Mouse (Mus musculus): ENCODE results near the gene Gm20388. TPM values are rescaled to one million over a fixed set of nuclear protein-coding genes. Genes with fewer than 3 reads are reported as not detected.

Gene Gm20388
- total RNA-seq (2021): 1 to 10 TPM; 6.8 to 7.8 TPM
- long read RNA-seq, experiment 1, partial matches to known transcripts: 0 of 192 reads
- long read RNA-seq, experiment 1, other reads (novel, unspliced or antisense): 192 of 192 reads
- long read RNA-seq, experiment 2, partial matches to known transcripts: 24 of 170 reads
- long read RNA-seq, experiment 2, other reads (novel, unspliced or antisense): 146 of 170 reads

DNA sequence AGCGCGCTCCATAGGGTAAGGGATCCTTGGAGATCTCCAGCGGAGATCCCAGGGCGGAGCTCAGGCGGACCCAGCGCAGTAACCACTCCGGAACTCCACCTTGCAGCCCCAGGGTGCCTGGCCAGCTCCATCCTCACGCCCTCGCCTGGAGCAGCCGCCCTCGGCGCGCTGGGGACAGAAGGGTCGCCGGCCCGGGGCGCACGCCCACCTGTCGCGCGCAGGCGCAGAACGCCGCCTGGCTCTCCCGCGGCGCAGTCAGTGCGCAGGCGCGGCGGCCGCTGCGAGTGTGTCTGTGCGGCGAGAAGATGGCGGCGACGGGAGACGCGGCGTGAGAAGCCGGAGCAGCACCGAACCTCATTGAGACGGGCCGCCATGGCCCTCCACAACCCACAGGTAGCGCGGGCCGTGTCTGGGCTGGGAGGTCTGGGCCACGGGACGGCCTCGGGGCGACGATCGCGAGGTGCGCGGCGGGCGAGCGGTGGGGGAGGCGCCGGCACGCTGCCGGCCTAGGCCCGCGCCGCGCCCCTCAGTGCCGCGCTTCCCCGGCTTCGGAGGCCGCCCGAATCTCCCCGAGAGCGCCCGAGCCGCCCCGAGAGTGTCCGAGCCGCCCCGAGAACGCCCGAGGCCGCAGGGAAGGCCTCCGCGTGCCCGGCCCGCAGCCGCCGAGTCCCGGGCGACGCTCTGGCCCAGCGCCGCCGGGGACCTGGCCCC lies at the start of gene Gm20388:
Gene Gm20388 (plus strand): TSS at position 295 of the 711 bp plus-strand sequence.
- intact Hi-C loops (cut with DNase I): no loop called here
- peak; percentile 87 to 96 for DNase-seq

DNA sequence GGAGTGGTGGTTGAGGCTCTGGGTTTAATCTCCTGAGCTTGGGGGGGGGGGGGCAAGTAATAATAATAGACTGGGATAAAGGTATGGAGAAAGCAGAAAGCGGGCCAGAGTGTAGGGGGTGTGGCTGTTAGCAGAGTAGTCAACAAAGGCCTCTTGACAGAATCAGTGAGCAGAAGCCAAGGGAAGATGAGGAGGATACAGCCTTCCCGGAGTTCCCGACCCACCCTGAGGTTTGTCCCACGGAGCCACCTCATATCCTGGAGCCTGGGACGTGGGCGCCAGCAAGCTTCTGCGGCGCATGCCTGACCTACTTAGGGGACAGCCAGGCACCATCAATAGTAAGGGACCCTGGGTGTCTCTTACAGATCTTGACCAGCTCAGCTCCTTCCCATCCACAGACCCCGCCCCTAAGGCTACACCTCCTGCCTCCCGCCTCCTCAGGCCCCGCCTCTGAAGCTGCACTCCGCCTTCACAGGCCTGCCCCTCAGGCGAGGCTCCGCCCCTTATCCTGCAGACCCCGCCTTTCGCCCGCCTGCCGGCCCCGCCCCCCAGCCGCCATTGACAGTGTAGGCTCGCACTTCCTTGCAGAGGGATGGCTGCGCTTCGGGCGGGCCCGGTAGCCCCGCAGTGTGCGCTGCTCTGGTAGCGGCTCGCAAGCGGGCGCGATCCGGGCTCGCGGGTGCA lies 48.8 kb upstream of the Gm20388 start, which contains the start of gene Klhl36:
Gene Klhl36 (plus strand): TSS at position 561 of the 684 bp plus-strand sequence.
- intact Hi-C loops (cut with DNase I): no loop called here
- DNase-seq: peak; percentile 96 to 98

DNA sequence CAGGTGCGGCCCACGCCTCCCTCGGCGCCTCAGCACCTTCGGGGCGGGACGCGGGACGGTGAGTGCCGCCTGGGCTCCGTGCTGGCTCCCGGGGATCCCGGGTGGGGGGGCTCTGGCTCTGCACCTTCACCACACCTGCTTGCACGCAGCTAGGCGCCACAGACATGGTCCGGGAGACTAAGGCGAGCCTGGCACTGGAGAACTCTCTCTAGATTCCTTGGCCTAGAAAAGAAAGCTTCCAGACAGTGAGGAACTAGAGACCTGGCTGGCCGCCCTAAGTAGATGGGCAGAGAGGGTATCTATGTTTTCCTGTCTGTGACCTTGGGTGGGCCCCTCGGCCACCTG lies 48.3 kb upstream of the Gm20388 start:
- intact Hi-C loops (cut with DNase I): no loop called here

DNA sequence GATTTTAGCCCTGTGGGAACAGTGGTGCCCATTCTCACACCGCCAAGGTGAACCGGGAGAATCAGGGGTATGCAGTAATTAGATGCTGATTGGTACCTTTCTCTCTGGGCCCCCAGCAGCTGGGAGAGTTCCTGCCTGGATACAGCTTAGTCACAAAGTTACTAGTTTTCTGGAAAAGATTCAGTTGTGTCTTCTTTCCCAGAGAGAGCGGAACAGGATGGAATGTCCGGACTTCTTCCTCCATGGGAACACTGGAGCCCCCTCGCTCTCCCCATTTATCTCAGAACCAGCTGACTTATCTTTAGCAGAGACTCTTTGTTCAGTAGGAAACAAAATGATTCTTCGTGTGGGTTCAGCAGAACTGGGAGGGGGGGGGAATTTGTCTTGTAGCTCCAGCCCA lies 47.9 kb upstream of the Gm20388 start:
- no peak for DNase-seq
- intact Hi-C loops (cut with DNase I): no loop called here

More for the DNA sequence above, 48.3 kb upstream of the Gm20388 start:
- DNase-seq: no peak

- DNase-seq: no peak
- intact Hi-C loops (cut with DNase I): no loop called here
Measured at GRCm38 (mm10) chr8:119869616-119870015, 41.0 kb upstream of the Gm20388 start.

GRCm38 (mm10) chr8:119873181-119873580 lies 37.5 kb upstream of the Gm20388 start:
- no peak for DNase-seq
- intact Hi-C loops (cut with DNase I): no loop called here

- DNase-seq: no peak
- intact Hi-C loops (cut with DNase I): no loop called here
Measured at GRCm38 (mm10) chr8:119881301-119881700, 29.3 kb upstream of the Gm20388 start.

DNA sequence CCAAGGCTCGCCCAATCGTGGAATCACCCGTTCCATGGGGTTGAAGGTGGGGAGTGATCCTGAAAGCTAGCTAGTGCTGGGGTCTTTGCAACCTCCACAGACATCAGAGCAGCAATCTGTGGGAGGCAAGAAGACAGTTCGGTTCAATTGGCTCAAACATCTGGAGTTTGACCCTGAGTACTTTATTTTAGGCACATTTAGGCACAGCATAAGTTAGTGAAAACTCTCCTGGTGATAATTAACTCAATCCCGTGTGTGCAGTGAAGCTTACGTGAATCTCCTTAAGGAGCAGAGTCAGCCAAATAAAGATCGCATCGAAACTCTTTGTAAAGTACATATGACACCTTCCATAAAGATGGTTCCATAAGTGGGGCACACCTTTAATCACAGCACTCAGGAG lies 28.7 kb upstream of the Gm20388 start:
- no peak for DNase-seq
- intact Hi-C loops (cut with DNase I): no loop called here

GRCm38 (mm10) chr8:119883281-119883680 lies 27.4 kb upstream of the Gm20388 start:
- DNase-seq: no peak
- intact Hi-C loops (cut with DNase I): no loop called here

- peak in 1 of 2 experiments; percentile 28 for DNase-seq
- intact Hi-C loops (cut with DNase I): no loop called here
Measured at GRCm38 (mm10) chr8:119885612-119886011, 25.0 kb upstream of the Gm20388 start.

DNA sequence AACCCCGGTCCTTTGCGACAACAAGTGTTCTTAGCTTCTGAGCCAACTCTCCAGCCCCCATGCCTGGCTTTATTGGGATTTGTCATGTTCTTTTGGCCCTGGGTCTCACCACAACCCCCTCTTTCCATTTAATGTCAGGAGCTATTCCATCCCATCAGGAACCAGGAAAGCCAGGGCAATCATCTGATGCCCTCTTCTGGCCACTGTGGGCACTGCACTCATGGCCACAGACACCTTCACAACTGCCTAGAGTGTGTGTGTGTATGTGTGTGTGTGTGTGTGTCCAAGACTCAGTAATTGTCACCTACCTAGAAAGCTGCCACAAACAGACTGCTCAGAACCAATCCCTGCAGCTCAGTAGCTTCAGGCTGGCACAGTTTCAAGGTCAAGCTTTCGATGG lies 23.5 kb upstream of the Gm20388 start:
- intact Hi-C loops (cut with DNase I): no loop called here
- peak; percentile 16 to 42 for DNase-seq

GRCm38 (mm10) chr8:119888012-119888411 lies 22.6 kb upstream of the Gm20388 start:
- DNase-seq: no peak
- intact Hi-C loops (cut with DNase I): no loop called here

GRCm38 (mm10) chr8:119897069-119897468 lies 13.6 kb upstream of the Gm20388 start:
- intact Hi-C loops (cut with DNase I): no loop called here

DNA sequence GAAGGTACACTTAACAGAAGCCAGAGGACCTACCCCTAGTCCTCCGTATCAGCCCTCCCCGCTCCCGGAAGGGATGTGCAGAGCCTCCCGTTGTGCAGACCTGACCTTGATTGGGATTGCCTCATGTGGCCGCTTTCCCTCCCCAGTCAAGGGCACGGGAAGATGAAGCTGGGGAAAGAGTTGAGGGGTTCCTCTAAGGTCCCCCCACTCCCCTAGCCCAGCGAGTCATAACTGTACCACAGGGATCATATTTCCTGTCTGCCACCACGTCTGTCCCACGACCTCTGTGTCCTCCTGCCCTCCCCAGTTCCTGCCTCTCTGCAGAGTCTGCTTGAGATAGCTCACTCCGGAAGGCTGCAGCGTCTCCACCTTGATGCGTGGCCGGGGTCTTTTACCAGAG lies 12.7 kb upstream of the Gm20388 start:
- intact Hi-C loops (cut with DNase I): no loop called here
- no peak for DNase-seq

More at GRCm38 (mm10) chr8:119897069-119897468, 13.6 kb upstream of the Gm20388 start:
- DNase-seq: no peak

DNA sequence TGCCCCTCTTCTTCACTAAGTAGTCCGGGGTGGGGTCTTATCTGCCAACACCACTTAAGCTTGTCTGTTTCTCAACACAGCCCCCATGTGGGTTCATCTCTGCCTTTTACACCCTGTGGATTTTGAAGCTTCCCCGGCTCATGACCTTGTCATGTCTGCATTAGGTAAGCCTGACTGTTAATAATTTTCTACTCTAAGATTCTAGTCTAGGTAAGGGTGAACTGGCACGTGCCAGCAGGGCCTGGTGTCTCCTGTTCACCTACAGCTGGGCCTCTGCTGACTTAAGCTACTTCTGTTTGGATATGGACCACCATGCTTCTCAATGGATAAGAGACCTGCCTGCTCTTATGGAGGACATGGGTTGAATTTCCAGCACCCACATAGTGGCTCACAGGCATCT lies 9.3 kb upstream of the Gm20388 start:
- intact Hi-C loops (cut with DNase I): no loop called here
- no peak for DNase-seq

DNA sequence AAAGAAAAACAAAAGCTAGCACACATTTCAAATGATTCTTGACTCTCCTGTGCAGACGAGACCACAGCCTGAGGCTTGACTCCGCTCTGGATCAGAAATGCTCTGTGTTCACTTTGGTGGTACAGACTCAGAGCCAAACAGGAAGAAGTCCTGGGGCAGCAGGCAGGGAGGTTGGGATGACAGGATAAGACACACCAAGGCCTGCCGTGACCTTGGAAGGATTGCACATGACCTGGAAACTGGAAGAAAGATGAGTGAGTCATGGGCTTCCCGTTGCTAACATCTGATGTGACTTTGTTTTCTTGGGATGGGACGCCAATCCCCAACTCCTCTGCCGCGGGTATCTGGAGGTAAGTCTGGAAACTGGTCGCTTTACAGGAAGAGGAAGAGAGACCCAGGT lies 8.7 kb upstream of the Gm20388 start:
- no peak for DNase-seq
- intact Hi-C loops (cut with DNase I): no loop called here

DNA sequence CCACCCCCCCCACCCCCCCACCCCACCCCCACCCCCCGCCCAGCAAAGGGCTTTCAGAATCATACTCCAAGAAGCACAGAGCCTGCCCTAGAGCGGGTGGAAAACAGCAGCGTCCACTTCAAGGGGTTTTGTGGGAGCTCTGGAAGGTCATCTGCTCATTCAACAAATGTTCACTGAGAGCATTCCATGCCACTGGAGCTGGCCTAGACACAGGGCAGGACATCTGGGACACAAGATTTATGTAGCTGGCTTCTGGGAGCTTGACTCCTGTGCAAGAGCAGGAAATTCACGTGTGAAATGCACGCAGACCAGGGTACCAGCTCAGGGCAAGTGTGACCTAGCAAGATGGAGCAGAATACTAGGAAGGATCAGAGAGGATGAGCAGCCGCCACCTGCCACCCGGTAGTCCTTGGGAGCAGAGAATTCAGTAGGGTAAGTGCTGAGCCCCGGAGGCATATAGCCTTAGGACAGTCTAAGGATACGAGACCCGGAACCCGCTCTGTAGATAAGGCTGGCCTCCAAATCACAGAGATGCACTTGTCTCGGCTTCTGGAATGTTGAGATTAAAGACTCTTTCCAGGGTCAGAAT lies 6.2 kb upstream of the Gm20388 start:
- intact Hi-C loops (cut with DNase I): no loop called here
- DNase-seq: no peak

- no peak for DNase-seq
- intact Hi-C loops (cut with DNase I): no loop called here
Measured at GRCm38 (mm10) chr8:119909944-119910546, 596 bp upstream of the Gm20388 start, which contains the start of gene Usp10. Gene Usp10 (plus strand): TSS chr8:119910360.

DNA sequence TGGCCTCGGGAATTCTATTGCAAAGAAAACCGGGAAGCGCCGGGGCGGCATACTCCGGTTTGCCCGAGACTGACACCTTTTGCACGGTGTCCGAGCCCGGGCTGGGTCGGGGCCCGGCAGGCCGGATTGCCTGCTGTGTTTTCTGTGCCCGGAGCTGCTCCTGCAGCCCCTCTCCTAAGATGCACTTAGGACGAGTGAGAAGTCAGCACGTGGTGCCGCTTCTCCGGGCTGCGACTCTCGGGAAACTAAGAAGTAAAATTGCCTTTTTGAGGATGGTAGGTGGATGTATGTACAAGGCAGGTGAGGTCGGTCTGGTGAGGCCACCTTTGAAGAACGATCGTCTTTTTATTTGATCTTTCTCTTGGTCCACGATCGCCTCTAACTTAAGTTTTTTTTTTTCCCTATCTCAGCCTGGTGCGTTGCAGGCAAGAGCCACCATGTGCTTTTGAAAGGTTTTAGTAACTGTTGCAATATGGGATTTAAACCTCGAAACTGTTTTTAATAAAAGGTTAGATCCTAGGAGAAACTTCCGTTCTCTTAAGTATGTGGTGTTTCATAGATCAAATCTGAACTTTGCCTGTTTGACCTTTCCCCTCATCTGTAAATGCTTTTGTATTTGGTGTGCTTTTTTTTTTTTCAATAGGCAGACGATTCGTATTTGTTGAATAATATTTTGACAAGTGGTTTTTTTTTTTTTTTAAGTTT lies 769 bp downstream of the Gm20388 start:
- intact Hi-C loops (cut with DNase I): no loop called here
- no peak for DNase-seq

GRCm38 (mm10) chr8:119912643-119913042 lies 2.0 kb downstream of the Gm20388 start:
- DNase-seq: no peak
- intact Hi-C loops (cut with DNase I): no loop called here
